Mouse (Mus musculus) brain, embryonic 14.5 days (tissue): Measurements from ENCODE around the gene Slc9a2. TPM values are rescaled to one million over a fixed set of nuclear protein-coding genes. Genes with fewer than 3 reads are reported as not detected.
A peak's percentile ranks its signal among the peaks of the same experiment; 100 is the strongest.

Source experiments
- DNase-seq: peaks from one replicate; pipeline ENCODE4 v3.0.0-alpha.2; 2011; ENCODE audit warnings: low read depth
- CTCF ChIP-seq: fragments of 200-500 bp; IDR thresholded peaks from 2 replicates; pipeline ENCODE4 v1.5.1; 2012; ENCODE audit warnings: inconsistent platforms, mild to moderate bottlenecking, moderate library complexity, borderline replicate concordance; ENCODE audit not compliant: insufficient read depth, insufficient read length; ENCODE audit errors: extremely low read depth
- POLR2A ChIP-seq: fragments of 200-500 bp; IDR thresholded peaks from 2 replicates; pipeline ENCODE4 v1.6.1; 2012; ENCODE audit warnings: mild to moderate bottlenecking, inconsistent platforms, borderline replicate concordance; ENCODE audit not compliant: poor library complexity, insufficient read depth, insufficient read length, severe bottlenecking; ENCODE audit errors: extremely low read depth
- polyA plus RNA-seq: library from polyadenylated mRNA; depleted of rRNA; stranded (reverse); fragments of >200 nt; gene quantifications from 2 replicates; pipeline ENCODE4 v1.2.3, GENCODE M21; 2012

Slc9a2 gene
- polyA plus RNA-seq, 1 experiment: 0.38 TPM

GRCm38 (mm10) chr1:40774040-40774439 lies 93.7 kb downstream of the Slc9a2 start:
- TF ChIP-seq POLR2A: no peak
- no peak for TF ChIP-seq CTCF

GRCm38 (mm10) chr1:40776102-40776501 lies 95.7 kb downstream of the Slc9a2 start:
- no peak for DNase-seq
- TF ChIP-seq CTCF: no peak
- no peak for TF ChIP-seq POLR2A

More at GRCm38 (mm10) chr1:40774040-40774439, 93.7 kb downstream of the Slc9a2 start:
- DNase-seq: no peak

DNA sequence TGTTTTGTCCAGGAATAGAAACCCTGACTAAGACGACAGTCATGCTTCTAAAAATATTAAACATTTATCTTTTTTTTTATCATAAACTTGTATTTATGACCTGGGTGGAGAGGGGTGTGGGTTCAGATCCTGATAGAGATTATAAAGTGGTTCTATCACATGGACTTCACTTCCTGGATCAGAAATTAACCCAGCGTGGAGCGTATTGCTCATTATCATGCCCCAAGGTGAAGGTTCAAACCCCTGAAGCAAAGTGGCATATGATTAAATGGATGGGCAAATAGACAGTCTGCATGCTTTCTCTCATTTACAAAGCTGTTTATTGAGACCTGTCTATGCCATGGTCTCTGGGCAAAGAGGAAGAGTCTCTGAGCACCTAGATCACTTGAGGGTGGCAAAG lies 96.4 kb downstream of the Slc9a2 start:
- no peak for DNase-seq
- TF ChIP-seq POLR2A: no peak

DNA sequence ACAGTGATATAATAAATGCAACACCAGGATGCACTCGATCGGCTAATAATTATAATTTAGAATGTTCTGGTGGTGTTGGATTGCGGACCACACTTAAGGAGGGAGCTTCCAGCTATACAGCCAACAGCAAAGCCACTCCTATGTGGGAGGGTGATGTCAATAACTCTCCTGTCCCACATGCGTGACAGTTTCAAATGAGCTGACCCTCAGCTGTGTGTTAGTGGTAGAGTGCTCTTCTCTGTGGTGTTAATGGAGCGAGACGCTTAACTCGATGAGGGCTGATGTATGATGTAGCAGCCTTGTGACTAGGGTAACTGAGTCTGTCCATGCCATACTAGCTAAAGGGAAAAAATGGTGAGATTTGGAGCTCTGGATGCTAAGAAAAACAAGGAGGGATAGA lies 103.1 kb downstream of the Slc9a2 start:
- TF ChIP-seq POLR2A: no peak
- TF ChIP-seq CTCF: no peak
- DNase-seq: no peak

DNA sequence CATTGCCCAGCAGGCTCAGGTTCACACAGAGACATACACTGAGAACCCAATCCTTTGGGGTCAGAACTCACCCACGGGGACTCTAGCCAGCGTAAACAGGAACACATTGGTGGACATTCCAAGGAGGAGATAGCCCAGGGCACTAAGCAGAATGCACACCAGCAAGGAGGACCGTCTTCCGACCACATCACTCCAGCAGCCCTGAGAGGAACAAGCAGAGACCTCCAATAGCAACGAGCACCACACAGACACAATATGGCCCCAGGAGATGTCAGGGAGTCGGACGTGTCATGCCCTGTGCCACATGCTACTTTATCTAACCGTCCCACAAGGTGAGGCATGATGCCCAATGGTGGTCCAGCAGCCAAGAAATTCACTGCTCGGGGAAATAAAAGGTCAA lies 103.9 kb downstream of the Slc9a2 start:
- no peak for TF ChIP-seq POLR2A
- no peak for TF ChIP-seq CTCF
- DNase-seq: no peak

DNA sequence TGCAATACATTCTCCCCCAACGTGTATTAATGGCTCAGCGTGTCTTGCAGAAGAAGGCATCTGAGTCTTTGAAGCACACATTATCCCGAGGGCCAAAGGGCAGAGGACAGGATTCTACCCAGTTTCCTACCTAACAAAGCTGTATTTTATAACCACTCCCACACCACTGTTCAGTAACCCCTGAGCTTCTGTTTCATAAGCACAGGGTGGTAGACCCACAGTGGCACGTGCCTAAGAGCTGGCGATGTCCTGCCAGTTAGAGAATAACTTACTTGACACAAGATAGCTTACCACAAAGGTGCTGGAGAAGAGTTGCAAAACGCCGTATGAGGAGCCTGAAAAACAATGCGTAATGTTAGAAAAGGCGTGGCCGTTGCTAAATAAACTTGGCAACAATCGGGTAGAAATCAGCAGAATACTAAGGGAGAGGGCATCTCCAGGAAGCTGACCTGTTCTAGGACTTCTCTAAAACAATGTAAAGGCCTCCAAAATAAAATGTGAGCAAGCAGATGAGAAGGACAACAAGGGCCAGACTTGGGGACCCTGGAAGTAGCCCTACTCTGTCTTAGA lies 105.6 kb downstream of the Slc9a2 start:
- no peak for TF ChIP-seq CTCF
- TF ChIP-seq POLR2A: no peak
- no peak for DNase-seq

DNA sequence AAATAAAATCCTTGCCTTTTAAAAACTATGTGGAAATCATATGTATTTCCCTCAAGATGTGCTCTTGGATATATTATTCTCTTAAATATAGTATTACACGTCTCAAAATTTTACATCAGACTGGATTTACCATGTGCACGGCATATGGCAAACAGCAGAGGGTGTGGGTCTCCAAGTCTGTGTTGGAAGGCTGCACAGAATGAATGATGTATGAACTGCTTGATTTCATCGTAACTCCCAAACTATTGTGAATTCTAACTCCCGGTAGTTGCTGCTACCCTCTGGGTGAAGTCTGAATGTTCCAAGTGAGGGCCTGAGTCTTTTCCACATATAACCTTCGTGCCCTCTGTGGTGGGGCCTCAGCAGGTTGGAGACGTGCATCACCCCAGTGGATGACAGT lies 108.6 kb downstream of the Slc9a2 start:
- TF ChIP-seq CTCF (no peak), POLR2A (no peak)
- DNase-seq: peak; percentile 53

DNA sequence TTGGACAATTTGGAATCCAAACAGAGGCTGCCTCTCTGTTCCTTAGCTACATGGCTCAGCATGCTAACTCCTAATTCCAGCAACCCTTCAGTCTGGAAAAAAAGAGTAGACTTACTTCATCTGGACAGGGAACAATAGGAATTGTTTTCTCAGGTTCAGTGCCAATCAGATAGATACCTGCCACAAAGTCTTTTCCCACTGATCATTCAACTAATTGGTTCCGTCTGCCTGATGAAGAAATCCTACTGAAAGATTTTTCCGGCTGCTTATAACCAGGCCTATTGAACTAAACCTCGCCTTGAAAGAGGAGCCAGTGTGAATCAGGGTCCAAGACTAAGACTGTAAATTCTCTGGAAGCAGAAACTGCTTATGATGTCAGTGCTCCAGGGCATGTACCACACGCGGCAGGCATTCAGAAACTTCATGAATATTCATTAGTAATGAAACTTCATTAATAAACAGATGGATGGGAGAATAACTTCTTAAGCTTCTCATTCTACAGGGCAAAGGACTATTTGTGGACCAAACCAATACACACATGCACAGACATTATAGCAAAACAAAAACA lies 109.4 kb downstream of the Slc9a2 start:
- peak; percentile 80 for DNase-seq
- TF ChIP-seq POLR2A (no peak), CTCF (no peak)

GRCm38 (mm10) chr1:40790324-40791141 lies 110.2 kb downstream of the Slc9a2 start, which contains the start of gene Mfsd9:
Gene Mfsd9 (minus strand): TSS chr1:40790687.
- peak; percentile 96 for DNase-seq
- TF ChIP-seq POLR2A (no peak; the same call in 1 of the 2 replicates), CTCF (no peak)

GRCm38 (mm10) chr1:40795508-40795907 lies 115.1 kb downstream of the Slc9a2 start:
- no peak for DNase-seq
- TF ChIP-seq POLR2A: no peak
- TF ChIP-seq CTCF: no peak

GRCm38 (mm10) chr1:40797348-40797747 lies 117.0 kb downstream of the Slc9a2 start:
- DNase-seq: peak; percentile 74
- TF ChIP-seq CTCF (peak; percentile 74; the same call in 1 of the 2 replicates), POLR2A (no peak)
